Mouse (Mus musculus): ENCODE results near the gene Wdfy4.

DNA sequence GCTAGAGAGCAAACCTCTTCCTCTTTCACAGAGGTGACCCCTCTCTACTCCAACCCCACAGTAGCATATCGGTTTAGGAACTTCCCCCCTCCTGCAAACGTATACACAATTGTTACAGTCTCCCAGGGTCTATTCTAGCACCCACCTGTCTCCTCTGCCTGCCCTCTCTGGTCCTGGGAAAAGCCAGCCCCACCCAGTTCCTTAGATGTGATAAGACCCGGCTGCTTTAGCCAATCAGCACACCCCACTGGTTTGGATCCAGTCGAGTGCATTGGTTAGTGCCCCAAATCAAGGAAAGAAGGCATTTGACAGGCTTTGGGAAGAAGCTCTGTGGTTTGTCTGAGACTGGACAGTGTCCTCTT, 29.4 kb upstream of the Wdfy4 start:
- TF ChIP-seq POLR2A (IDR thresholded peaks at IDR 0.05; ENCODE audit: insufficient read depth, low read depth, low read length) (no peak), EP300 (IDR thresholded peaks at IDR 0.05; ENCODE audit: insufficient read depth, low read depth, low read length) (no peak), CTCF (IDR thresholded peaks at IDR 0.05) (no peak)
